Mouse (Mus musculus) ES-Bruce4 (cell line): ENCODE measurements at regions not wholly inside any gene's neighbourhood (a gene's known extent, or its start where the extent isn't known, plus 50 kb on each side); places are given as distances from the start of the nearest gene placed in this dataset.

Experiments used
- H3K27ac ChIP-seq: 2 replicates; pipeline ENCODE4 v1.5.1; 2012; ENCODE audit warnings: low read length, inconsistent platforms; ENCODE audit not compliant: insufficient read depth
- H3K27me3 ChIP-seq: 2 replicates; pipeline ENCODE4 v1.6.1; 2012; ENCODE audit warnings: mild to moderate bottlenecking, low read length, inconsistent platforms; ENCODE audit not compliant: control insufficient read depth, poor library complexity, insufficient read depth, severe bottlenecking
- H3K36me3 ChIP-seq: 2 replicates; pipeline ENCODE4 v1.6.1; 2012; ENCODE audit warnings: inconsistent platforms, mild to moderate bottlenecking, low read length, moderate library complexity; ENCODE audit not compliant: control insufficient read depth, poor library complexity, insufficient read depth, severe bottlenecking
- H3K4me1 ChIP-seq: one replicate; pipeline ENCODE4 v1.8.1; 2011; ENCODE audit warnings: low read length; ENCODE audit not compliant: control insufficient read depth, insufficient read depth
- H3K4me3 ChIP-seq: 2 replicates; pipeline ENCODE4 v1.5.1; 2011; ENCODE audit warnings: low read depth, mild to moderate bottlenecking, low read length
- H3K9ac ChIP-seq: 2 replicates; pipeline ENCODE4 v1.6.1; 2012; ENCODE audit warnings: low read depth, mild to moderate bottlenecking, inconsistent platforms; ENCODE audit not compliant: poor library complexity, severe bottlenecking
- H3K9me3 ChIP-seq: replicated peaks from 2 replicates; pipeline ENCODE4 v1.6.1; 2012; ENCODE audit warnings: mild to moderate bottlenecking, low read length, inconsistent platforms; ENCODE audit not compliant: control insufficient read depth, poor library complexity, insufficient read depth, severe bottlenecking
- CTCF ChIP-seq: IDR thresholded peaks from one replicate; pipeline ENCODE4 v1.8.1; 2011; ENCODE audit warnings: low read depth, low read length
- EP300 ChIP-seq: IDR thresholded peaks from 2 replicates; pipeline ENCODE4 v1.6.1; 2011; ENCODE audit warnings: low read depth, low read length; ENCODE audit not compliant: insufficient read depth
- POLR2A ChIP-seq: IDR thresholded peaks from one replicate; pipeline ENCODE4 v1.8.1; 2011; ENCODE audit warnings: low read length; ENCODE audit not compliant: insufficient read depth

DNA sequence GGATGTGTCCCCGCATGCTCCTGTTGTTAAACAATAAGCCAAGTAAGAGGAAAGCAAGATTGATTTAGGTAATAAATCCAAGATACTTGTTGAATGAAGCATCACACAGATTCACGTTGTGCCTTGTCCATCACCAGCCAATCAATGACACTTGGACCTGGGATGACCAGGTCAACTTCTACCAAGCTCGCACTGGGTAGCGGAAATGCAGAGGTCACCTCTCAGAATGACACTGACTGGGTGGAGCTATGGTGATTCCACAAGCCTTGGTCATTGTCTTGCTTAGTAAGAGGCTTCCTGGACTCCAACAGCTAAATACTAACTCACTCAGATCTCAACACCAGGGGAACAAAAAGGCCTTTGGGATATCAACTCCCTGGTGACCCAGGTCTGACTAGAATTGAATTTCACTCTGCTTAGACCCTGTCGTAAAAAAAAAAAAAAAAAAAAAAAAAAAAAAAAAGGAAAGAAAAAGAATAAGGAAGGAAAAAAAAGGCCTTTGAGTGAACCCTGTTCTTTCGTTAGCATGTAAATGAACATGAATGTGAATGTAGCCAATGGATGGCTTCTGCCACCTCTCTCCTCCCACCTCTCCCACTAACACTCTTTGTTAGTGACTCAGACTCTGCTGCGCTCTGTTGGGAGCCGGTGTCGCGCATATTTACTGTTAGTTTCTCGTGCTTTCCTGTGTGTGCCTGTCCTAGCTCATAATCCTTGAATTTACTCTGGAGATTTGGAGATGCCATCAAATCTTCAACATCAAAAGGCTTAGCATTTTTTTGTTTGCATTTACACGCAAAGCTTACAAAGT is 66.4 kb upstream of the Skap2 start:
- H3K27me3 ChIP-seq = no peaks in the 10 kb centered on the region
- H3K9me3 ChIP-seq = no peaks in the 10 kb centered on the region
- H3K36me3 ChIP-seq = no peaks in the 10 kb centered on the region
- peak overlapping the region; percentile 100 for H3K27ac ChIP-seq
- no peak overlapping the region for H3K4me3 ChIP-seq
- H3K4me1 ChIP-seq = peaks cover 2% of the 10 kb centered on the region
- TF ChIP-seq EP300 = peak; percentile 100
- TF ChIP-seq CTCF = no peak
- peak; percentile 38 for TF ChIP-seq POLR2A
- peak overlapping the region; percentile 62 for H3K9ac ChIP-seq

DNA sequence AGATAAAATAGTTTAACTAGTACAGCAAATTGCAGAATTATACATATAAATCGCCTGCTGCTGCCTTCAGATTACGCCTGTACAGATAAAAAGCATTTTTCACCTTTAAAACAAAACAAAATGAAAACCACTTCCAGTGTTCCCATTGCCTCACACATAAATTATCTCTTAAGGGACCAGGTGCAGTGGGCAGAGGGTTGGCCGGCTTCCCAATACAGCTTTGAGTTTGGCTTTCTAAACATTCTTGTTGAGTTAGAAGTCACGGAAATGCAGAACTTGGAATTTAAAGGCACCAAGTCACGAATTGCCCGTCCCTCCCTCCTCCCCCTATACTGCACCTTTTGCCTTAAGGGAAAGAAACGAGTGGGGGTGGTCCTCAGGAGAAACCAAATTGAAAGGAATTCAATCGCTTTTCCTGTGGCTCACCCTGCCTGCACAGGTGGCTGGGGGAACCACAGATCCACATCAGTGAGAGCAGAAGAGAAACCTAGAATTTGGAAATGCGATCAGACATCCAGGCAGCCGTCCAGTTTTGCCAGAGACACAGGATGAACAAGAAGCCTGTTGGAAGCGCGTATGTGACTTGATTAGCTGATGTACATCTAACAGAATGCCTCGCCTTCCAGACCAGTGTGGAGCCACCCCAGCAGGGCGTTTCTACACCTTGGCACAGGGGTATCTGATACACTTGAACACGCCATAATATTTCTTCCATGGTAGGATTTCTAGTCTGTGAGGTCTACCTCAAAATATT is 64.0 kb upstream of the Skap2 start:
- Histone ChIP-seq H3K27ac (peak overlapping the region; percentile 81), H3K4me1 (no peaks in the 10 kb centered on the region), H3K9me3 (no peaks in the 10 kb centered on the region), H3K27me3 (no peaks in the 10 kb centered on the region), H3K9ac (peak overlapping the region; percentile 10), H3K36me3 (no peaks in the 10 kb centered on the region), H3K4me3 (peak overlapping the region; percentile 35)
- peak; percentile 81; the same call in 1 of the 2 replicates for TF ChIP-seq EP300
- no peak for TF ChIP-seq CTCF
- no peak for TF ChIP-seq POLR2A

DNA sequence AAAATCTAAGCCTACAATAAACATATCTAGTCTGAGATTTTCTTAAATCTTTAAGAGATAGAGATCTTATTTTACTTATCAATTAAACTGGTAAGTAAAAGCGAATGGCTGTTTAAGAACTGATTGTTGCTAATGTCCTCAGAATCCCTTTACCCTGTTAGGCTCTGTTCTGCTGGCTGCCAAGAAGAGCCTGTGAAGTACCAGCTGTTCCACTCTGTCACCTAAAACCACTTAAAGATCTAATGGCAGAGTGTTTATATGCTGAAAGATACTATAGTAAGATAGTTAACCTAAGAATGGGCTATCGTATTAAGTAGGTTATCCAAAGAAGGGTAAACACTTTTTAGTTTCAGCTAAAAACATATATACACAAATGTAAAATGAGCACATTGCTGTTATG is 62.6 kb upstream of the Skap2 start:
- TF ChIP-seq CTCF = no peak
- TF ChIP-seq EP300 = no peak
- TF ChIP-seq POLR2A = no peak
- Histone ChIP-seq H3K36me3 (no peaks in the 10 kb centered on the region), H3K9me3 (no peaks in the 10 kb centered on the region), H3K9ac (no peak overlapping the region), H3K27me3 (no peaks in the 10 kb centered on the region), H3K4me3 (no peak overlapping the region), H3K4me1 (no peaks in the 10 kb centered on the region), H3K27ac (no peak overlapping the region)

DNA sequence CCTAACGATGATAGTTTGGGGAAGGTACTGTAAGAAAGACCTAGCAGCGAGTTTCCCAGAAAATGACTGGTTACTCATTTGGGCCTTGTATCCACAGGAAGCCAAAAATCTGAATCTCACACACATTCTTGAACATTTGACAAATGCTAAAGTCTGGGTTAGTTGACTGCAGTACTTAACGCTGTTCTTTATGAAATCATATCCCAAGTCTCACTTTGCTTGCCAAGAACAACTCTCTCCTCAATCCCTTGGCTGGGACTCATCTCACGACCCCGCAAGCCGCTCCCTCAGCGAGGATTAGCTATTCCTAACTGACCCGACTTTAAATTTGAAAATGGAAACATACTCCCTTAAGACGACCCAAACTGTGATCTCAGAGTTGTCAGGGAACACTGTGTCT is 54.8 kb upstream of the Skap2 start:
- TF ChIP-seq POLR2A = no peak
- Histone ChIP-seq H3K9ac (no peak overlapping the region), H3K4me3 (no peak overlapping the region), H3K27ac (no peak overlapping the region), H3K27me3 (no peaks in the 10 kb centered on the region), H3K4me1 (no peaks in the 10 kb centered on the region), H3K36me3 (no peaks in the 10 kb centered on the region), H3K9me3 (no peaks in the 10 kb centered on the region)

DNA sequence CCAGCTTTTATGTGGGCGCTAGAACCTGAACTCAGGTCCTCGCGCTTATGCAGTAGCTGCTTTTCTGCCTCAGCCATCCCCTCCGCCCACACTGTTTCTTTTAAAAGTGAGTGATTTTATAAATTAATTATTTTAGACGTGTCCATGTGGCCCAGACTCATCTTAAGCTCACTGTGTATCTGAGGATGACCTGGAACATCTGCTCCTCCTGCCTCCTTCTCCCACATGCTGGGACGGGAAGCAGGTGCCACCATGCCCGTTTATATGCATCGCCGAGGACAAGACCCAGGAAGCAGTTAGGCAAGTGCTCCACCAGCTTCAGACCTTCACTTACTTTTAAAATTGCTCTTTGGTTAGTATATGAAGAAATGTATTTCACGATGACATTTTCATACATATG is 53.3 kb upstream of the Skap2 start:
- no peak overlapping the region for H3K9ac ChIP-seq
- no peak overlapping the region for H3K27ac ChIP-seq
- TF ChIP-seq EP300 = no peak
- TF ChIP-seq CTCF = no peak
- no peak for TF ChIP-seq POLR2A
- H3K4me1 ChIP-seq = no peaks in the 10 kb centered on the region
- no peaks in the 10 kb centered on the region for H3K36me3 ChIP-seq
- H3K4me3 ChIP-seq = no peak overlapping the region
- H3K27me3 ChIP-seq = no peaks in the 10 kb centered on the region
- H3K9me3 ChIP-seq = no peaks in the 10 kb centered on the region
